Mouse (Mus musculus): Measurements from ENCODE around the gene Sumf1. TPM values are rescaled to one million over a fixed set of nuclear protein-coding genes. Genes with fewer than 3 reads are reported as not detected.

The Sumf1 gene
- polyA plus RNA-seq, 1 experiment from 2014 or later = 15.0 TPM

Other genes with a start within 250 kb of the Sumf1 start
- gene Setmar, start 120.5 kb downstream of the Sumf1 start, polyA plus RNA-seq (2014; fragmentation: Nextera tagmentation; extraction: Ambion mirVana) = 9.0 and 9.2 TPM in 2 replicates
- gene Itpr1, start 27.5 kb upstream of the Sumf1 start, polyA plus RNA-seq (2014; fragmentation: Nextera tagmentation; extraction: Ambion mirVana) = 7.8 and 8.1 TPM in 2 replicates

All from forebrain, embryonic 11.5 days (tissue).